ENCODE assay signal across 20 mouse cellular contexts in the genomic region with DNA sequence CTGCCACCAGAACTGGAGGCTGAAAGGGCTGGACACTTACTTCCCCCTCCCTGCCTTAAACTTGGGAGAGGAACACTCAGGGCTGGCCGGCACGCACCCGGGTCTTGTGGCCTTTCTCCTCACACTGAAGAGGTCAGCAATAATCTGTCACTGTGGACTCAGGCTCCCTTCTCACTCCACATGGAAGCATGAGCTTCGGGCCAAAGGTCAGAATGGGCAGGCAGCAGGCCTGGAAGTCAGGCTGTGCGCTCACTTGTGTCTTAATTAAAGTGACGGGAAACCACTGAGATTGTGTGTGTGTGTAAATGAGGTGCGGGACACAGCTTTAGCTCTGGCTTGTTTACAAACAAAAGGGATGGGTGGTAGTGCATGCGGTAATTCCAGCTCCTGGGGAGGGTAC. TPM values are rescaled to one million over a fixed set of nuclear protein-coding genes. Genes with fewer than 3 reads are reported as not detected.
DNase-seq lines count a peak whose midpoint lies in the region; ATAC-seq and TF ChIP-seq lines count a peak whose summit lies in the region.
"Had no signal": no experiment of that assay in that cellular context is flagged by ENCODE, and none has a peak within 500 bp of the region (broad histone marks: within the 10 kb centered on the region; RNA-seq: fewer than 3 reads in every experiment).

No protein-coding gene starts in this region.

- DNase-seq in embryonic facial prominence, embryonic 10.5 days (ENCODE audit: low spot score): no peak
- DNase-seq in lung, adult 2 months: no peak
- no peak for DNase-seq in lung, postnatal 0 days (ENCODE audit: low spot score)
- DNase-seq in kidney, postnatal 25 days: peak; percentile 78 to 91
- DNase-seq in thymus, postnatal 4 days: no peak
- DNase-seq: adrenal gland, postnatal 36 days; cerebellum, adult 9-10 months; layer of hippocampus, adult 9-11 months; lung, adult 18-20 months had no signal

- no peak for TF ChIP-seq POLR2A in lung, adult 2 months (IDR thresholded peaks at IDR 0.05; ENCODE audit: borderline replicate concordance, extremely low read depth, low read depth, low read length)

- no peak for TF ChIP-seq EP300 in lung, postnatal 0 days (IDR thresholded peaks at IDR 0.05)

- 82% methylated on average over 8 of the region's 8 CpGs for WGBS in embryonic facial prominence, embryonic 12.5 days
- 74% methylated on average over 8 of the region's 8 CpGs for WGBS in embryonic facial prominence, embryonic 10.5 days
- 58% methylated on average over 8 of the region's 8 CpGs for WGBS in lung, adult 2 months
- 70% methylated on average over 8 of the region's 8 CpGs for WGBS in lung, postnatal 0 days
- WGBS in hindbrain, embryonic 12.5 days: 41% methylated on average over 8 of the region's 8 CpGs
- WGBS in heart, embryonic 11.5 days (ENCODE audit: insufficient replicate concordance): 80% methylated on average over 8 of the region's 8 CpGs

- no peak overlapping the region for H3K4me3 ChIP-seq in embryonic facial prominence, embryonic 12.5 days
- H3K4me3 ChIP-seq in embryonic facial prominence, embryonic 10.5 days: no peak overlapping the region
- H3K4me3 ChIP-seq in lung, adult 2 months (replicated peaks; ENCODE audit: extremely low read depth, low read depth, low read length): peak overlapping the region; percentile 25
- no peak overlapping the region for H3K4me3 ChIP-seq in lung, postnatal 0 days (ENCODE audit: low read depth, low read length)
- no peak overlapping the region for H3K4me3 ChIP-seq in hindbrain, embryonic 12.5 days
- H3K4me3 ChIP-seq in heart, embryonic 11.5 days (ENCODE audit: low read depth, low read length): no peak overlapping the region
- H3K4me3 ChIP-seq: forebrain, embryonic 10.5 days; heart, embryonic 15.5 days; hindbrain, embryonic 10.5 days; neural tube, embryonic 12.5 days had no signal

- no peak for TF ChIP-seq CTCF in lung, adult 2 months (IDR thresholded peaks at IDR 0.05; ENCODE audit: insufficient read depth, low read length)
- TF ChIP-seq CTCF in lung, postnatal 0 days (IDR thresholded peaks at IDR 0.05): no peak

- peaks cover 45% of the 10 kb centered on the region for H3K4me1 ChIP-seq in embryonic facial prominence, embryonic 12.5 days
- peaks cover 65% of the 10 kb centered on the region for H3K4me1 ChIP-seq in embryonic facial prominence, embryonic 10.5 days
- H3K4me1 ChIP-seq in lung, adult 2 months (ENCODE audit: control insufficient read depth, insufficient read depth, low read length): peaks cover 19% of the 10 kb centered on the region
- peaks cover 29% of the 10 kb centered on the region for H3K4me1 ChIP-seq in lung, postnatal 0 days (ENCODE audit: insufficient read depth, low read depth, low read length)
- H3K4me1 ChIP-seq in hindbrain, embryonic 12.5 days: peaks cover 52% of the 10 kb centered on the region
- H3K4me1 ChIP-seq in heart, embryonic 11.5 days (ENCODE audit: control insufficient read depth, insufficient read depth, low read length): peaks cover 46% of the 10 kb centered on the region

- peak overlapping the region; percentile 15; the same call in 1 of the 2 replicates for H3K9ac ChIP-seq in embryonic facial prominence, embryonic 12.5 days
- H3K9ac ChIP-seq in lung, postnatal 0 days (replicated peaks; ENCODE audit: low read depth): no peak overlapping the region
- H3K9ac ChIP-seq in hindbrain, embryonic 12.5 days: no peak overlapping the region
- no peak overlapping the region for H3K9ac ChIP-seq in heart, embryonic 11.5 days (ENCODE audit: low read depth, low read length)
- H3K9ac ChIP-seq: heart, embryonic 15.5 days; neural tube, embryonic 12.5 days had no signal

- no peaks in the 10 kb centered on the region for H3K27me3 ChIP-seq in embryonic facial prominence, embryonic 12.5 days
- H3K27me3 ChIP-seq in embryonic facial prominence, embryonic 10.5 days (replicated peaks; ENCODE audit: low read depth, poor library complexity, severe bottlenecking): no peaks in the 10 kb centered on the region
- no peaks in the 10 kb centered on the region for H3K27me3 ChIP-seq in lung, postnatal 0 days (replicated peaks; ENCODE audit: insufficient read depth, low read length)
- H3K27me3 ChIP-seq in hindbrain, embryonic 12.5 days: no peaks in the 10 kb centered on the region
- no peaks in the 10 kb centered on the region for H3K27me3 ChIP-seq in heart, embryonic 11.5 days (ENCODE audit: control insufficient read depth, insufficient read depth, low read length)
- H3K27me3 ChIP-seq: heart, embryonic 15.5 days; neural tube, embryonic 12.5 days; Patski had no signal

- H3K27ac ChIP-seq in embryonic facial prominence, embryonic 12.5 days: no peak overlapping the region
- no peak overlapping the region for H3K27ac ChIP-seq in embryonic facial prominence, embryonic 10.5 days (replicated peaks)
- H3K27ac ChIP-seq in lung, postnatal 0 days (ENCODE audit: low read length): no peak overlapping the region
- H3K27ac ChIP-seq in hindbrain, embryonic 12.5 days: no peak overlapping the region
- H3K27ac ChIP-seq in heart, embryonic 11.5 days (ENCODE audit: low read depth, low read length): no peak overlapping the region
- H3K27ac ChIP-seq: forebrain, embryonic 10.5 days; heart, embryonic 15.5 days; hindbrain, embryonic 10.5 days; macrophage; neural tube, embryonic 12.5 days had no signal

- H3K4me2 ChIP-seq in embryonic facial prominence, embryonic 12.5 days (replicated peaks): no peak overlapping the region
- no peak overlapping the region for H3K4me2 ChIP-seq in lung, postnatal 0 days (replicated peaks; ENCODE audit: low read depth, low read length)
- H3K4me2 ChIP-seq in hindbrain, embryonic 12.5 days (replicated peaks): no peak overlapping the region
- no peak overlapping the region for H3K4me2 ChIP-seq in heart, embryonic 11.5 days
- H3K4me2 ChIP-seq: heart, embryonic 15.5 days; neural tube, embryonic 12.5 days had no signal

- H3K36me3 ChIP-seq in embryonic facial prominence, embryonic 12.5 days: peaks cover 48% of the 10 kb centered on the region
- peaks cover 72% of the 10 kb centered on the region for H3K36me3 ChIP-seq in embryonic facial prominence, embryonic 10.5 days (replicated peaks)
- peaks cover 12% of the 10 kb centered on the region; the same call in 1 of the 2 replicates for H3K36me3 ChIP-seq in lung, postnatal 0 days (ENCODE audit: insufficient read depth, low read length)
- H3K36me3 ChIP-seq in hindbrain, embryonic 12.5 days: peaks cover 40% of the 10 kb centered on the region
- peaks cover 22% of the 10 kb centered on the region for H3K36me3 ChIP-seq in heart, embryonic 11.5 days (ENCODE audit: control insufficient read depth, insufficient read depth, low read length)

- H3K9me3 ChIP-seq in embryonic facial prominence, embryonic 12.5 days: no peaks in the 10 kb centered on the region
- no peaks in the 10 kb centered on the region for H3K9me3 ChIP-seq in embryonic facial prominence, embryonic 10.5 days
- H3K9me3 ChIP-seq in lung, postnatal 0 days (ENCODE audit: low read length): no peaks in the 10 kb centered on the region
- H3K9me3 ChIP-seq in hindbrain, embryonic 12.5 days (replicated peaks): no peaks in the 10 kb centered on the region
- H3K9me3 ChIP-seq in heart, embryonic 11.5 days (replicated peaks; ENCODE audit: control insufficient read depth, low read length): no peaks in the 10 kb centered on the region
- H3K9me3 ChIP-seq: forebrain, embryonic 10.5 days; heart, embryonic 15.5 days; hindbrain, embryonic 10.5 days; neural tube, embryonic 12.5 days had no signal

- no peak for ATAC-seq in embryonic facial prominence, embryonic 12.5 days (ENCODE audit: insufficient number of reproducible peaks, insufficient read depth, low FRiP score, low TSS enrichment)
- ATAC-seq in lung, postnatal 0 days: no peak
- ATAC-seq in hindbrain, embryonic 12.5 days (ENCODE audit: low FRiP score): no peak
- ATAC-seq in heart, embryonic 11.5 days (replicated peaks; ENCODE audit: insufficient number of reproducible peaks, low FRiP score, low TSS enrichment): no peak
- ATAC-seq: inflammation-experienced regulatory T-cells, adult 6 months; midbrain, embryonic 16.5 days; Patski had no signal

RNA-seq across cellular contexts. Expression of gene Elovl1, which starts 4.4 kb away (rescaled TPM):
- 48.4 and 50.3 TPM in 2 replicates for polyA plus RNA-seq in embryonic facial prominence, embryonic 12.5 days (2016; fragmentation: Nextera tagmentation; extraction: Ambion mirVana)
- 46.9 and 49.9 TPM in 2 replicates for polyA plus RNA-seq in embryonic facial prominence, embryonic 10.5 days (2016; fragmentation: Nextera tagmentation; extraction: Ambion mirVana)
- polyA plus RNA-seq in lung, adult 2 months (2012; rRNA removed): 978 and 1,062 TPM in 2 replicates
- polyA plus RNA-seq in lung, postnatal 0 days (2015; fragmentation: Nextera tagmentation; extraction: Ambion mirVana): 351 and 356 TPM in 2 replicates
- polyA plus RNA-seq in hindbrain, embryonic 12.5 days (2016; fragmentation: Nextera tagmentation; extraction: Ambion mirVana): 38.6 and 41.7 TPM in 2 replicates
- polyA plus RNA-seq in heart, embryonic 11.5 days (2014; fragmentation: Nextera tagmentation; extraction: Ambion mirVana): 59.7 and 68.4 TPM in 2 replicates

RNA-seq across cellular contexts. Expression of gene Cdc20, which starts 4.8 kb away (rescaled TPM):
- 250 and 253 TPM in 2 replicates for polyA plus RNA-seq in embryonic facial prominence, embryonic 12.5 days (2016; fragmentation: Nextera tagmentation; extraction: Ambion mirVana)
- polyA plus RNA-seq in embryonic facial prominence, embryonic 10.5 days (2016; fragmentation: Nextera tagmentation; extraction: Ambion mirVana): 402 and 411 TPM in 2 replicates
- 6.1 and 10.1 TPM in 2 replicates for polyA plus RNA-seq in lung, adult 2 months (2012; rRNA removed)
- 16.5 and 20.2 TPM in 2 replicates for polyA plus RNA-seq in lung, postnatal 0 days (2015; fragmentation: Nextera tagmentation; extraction: Ambion mirVana)
- 151 and 168 TPM in 2 replicates for polyA plus RNA-seq in hindbrain, embryonic 12.5 days (2016; fragmentation: Nextera tagmentation; extraction: Ambion mirVana)
- polyA plus RNA-seq in heart, embryonic 11.5 days (2014; fragmentation: Nextera tagmentation; extraction: Ambion mirVana): 169 and 179 TPM in 2 replicates

RNA-seq across cellular contexts. Expression of gene Med8, which starts 23.2 kb away (rescaled TPM):
- 125 TPM in 2 replicates for polyA plus RNA-seq in embryonic facial prominence, embryonic 12.5 days (2016; fragmentation: Nextera tagmentation; extraction: Ambion mirVana)
- polyA plus RNA-seq in embryonic facial prominence, embryonic 10.5 days (2016; fragmentation: Nextera tagmentation; extraction: Ambion mirVana): 152 and 155 TPM in 2 replicates
- polyA plus RNA-seq in lung, adult 2 months (2012; rRNA removed): 20.8 and 38.4 TPM in 2 replicates
- 90.5 and 95.8 TPM in 2 replicates for polyA plus RNA-seq in lung, postnatal 0 days (2015; fragmentation: Nextera tagmentation; extraction: Ambion mirVana)
- 125 and 131 TPM in 2 replicates for polyA plus RNA-seq in hindbrain, embryonic 12.5 days (2016; fragmentation: Nextera tagmentation; extraction: Ambion mirVana)
- 91.1 and 95.1 TPM in 2 replicates for polyA plus RNA-seq in heart, embryonic 11.5 days (2014; fragmentation: Nextera tagmentation; extraction: Ambion mirVana)

RNA-seq across cellular contexts. Expression of gene Szt2, which starts 23.3 kb away (rescaled TPM):
- 11.1 and 11.3 TPM in 2 replicates for polyA plus RNA-seq in embryonic facial prominence, embryonic 12.5 days (2016; fragmentation: Nextera tagmentation; extraction: Ambion mirVana)
- 8.2 and 9.4 TPM in 2 replicates for polyA plus RNA-seq in embryonic facial prominence, embryonic 10.5 days (2016; fragmentation: Nextera tagmentation; extraction: Ambion mirVana)
- 48.5 and 54.4 TPM in 2 replicates for polyA plus RNA-seq in lung, adult 2 months (2012; rRNA removed)
- polyA plus RNA-seq in lung, postnatal 0 days (2015; fragmentation: Nextera tagmentation; extraction: Ambion mirVana): 6.1 TPM in 2 replicates
- 11.5 and 13.6 TPM in 2 replicates for polyA plus RNA-seq in hindbrain, embryonic 12.5 days (2016; fragmentation: Nextera tagmentation; extraction: Ambion mirVana)
- 6.6 and 7.6 TPM in 2 replicates for polyA plus RNA-seq in heart, embryonic 11.5 days (2014; fragmentation: Nextera tagmentation; extraction: Ambion mirVana)

RNA-seq across cellular contexts. Expression of gene Mpl, which starts 25.0 kb away (rescaled TPM):
- polyA plus RNA-seq in embryonic facial prominence, embryonic 12.5 days (2016; fragmentation: Nextera tagmentation; extraction: Ambion mirVana): 0.61 and 0.64 TPM in 2 replicates
- polyA plus RNA-seq in embryonic facial prominence, embryonic 10.5 days (2016; fragmentation: Nextera tagmentation; extraction: Ambion mirVana): 0.94 and 1.2 TPM in 2 replicates
- 1.1 and 1.8 TPM in 2 replicates for polyA plus RNA-seq in lung, adult 2 months (2012; rRNA removed)
- 1.1 TPM in 2 replicates for polyA plus RNA-seq in lung, postnatal 0 days (2015; fragmentation: Nextera tagmentation; extraction: Ambion mirVana)
- polyA plus RNA-seq in hindbrain, embryonic 12.5 days (2016; fragmentation: Nextera tagmentation; extraction: Ambion mirVana): 0.53 and 0.56 TPM in 2 replicates
- 3.7 and 4.4 TPM in 2 replicates for polyA plus RNA-seq in heart, embryonic 11.5 days (2014; fragmentation: Nextera tagmentation; extraction: Ambion mirVana)
- polyA plus RNA-seq: inflammation-experienced regulatory T-cells, adult 6 months; midbrain, embryonic 16.5 days; Patski had no signal

Comparison
In these comparisons a context has a peak if more than half of its experiments do, and no peak if none do; other contexts are left out.
1. DNase-seq: peak in kidney, postnatal 25 days (2 of 2); none in embryonic facial prominence, embryonic 10.5 days (single experiment), lung, adult 2 months (single experiment), lung, postnatal 0 days (single experiment) and thymus, postnatal 4 days (single experiment).